Mouse (Mus musculus) embryonic facial prominence, embryonic 11.5 days (tissue): ENCODE results near the gene Zfp664. TPM values are rescaled to one million over a fixed set of nuclear protein-coding genes. Genes with fewer than 3 reads are reported as not detected.

Experiments
- ATAC-seq: fragments of 200-750 bp; cut with Nextera tagmentation; replicated peaks from 2 replicates; pipeline ENCODE4 v1.8.0; 2017; ENCODE audit warnings: low read depth; ENCODE audit not compliant: insufficient number of reproducible peaks, low FRiP score, low TSS enrichment
- DNase-seq: peaks from one replicate; pipeline ENCODE4 v3.0.0-alpha.2; 2015; ENCODE audit warnings: low spot score
- H3K27ac ChIP-seq: fragments of 300-500 bp; sonication (generic); replicated peaks from 2 replicates; pipeline ENCODE4 v1.5.1; 2014; ENCODE audit warnings: mild to moderate bottlenecking, low read depth, low read length, control low read depth
- H3K27me3 ChIP-seq: fragments of 300-500 bp; sonication (generic); 2 replicates; pipeline ENCODE4 v1.6.1; 2014; ENCODE audit warnings: mild to moderate bottlenecking, low read length, moderate library complexity, mixed read lengths; ENCODE audit not compliant: control insufficient read depth, insufficient read depth
- H3K36me3 ChIP-seq: fragments of 300-500 bp; sonication (generic); replicated peaks from 2 replicates; pipeline ENCODE4 v1.6.1; 2014; ENCODE audit warnings: low read depth, mild to moderate bottlenecking, low read length, moderate library complexity, mixed read lengths; ENCODE audit not compliant: control insufficient read depth, insufficient read depth
- H3K4me1 ChIP-seq: fragments of 300-500 bp; sonication (generic); 2 replicates; pipeline ENCODE4 v1.6.1; 2014; ENCODE audit warnings: low read length, mixed read lengths; ENCODE audit not compliant: control insufficient read depth, insufficient read depth
- H3K4me2 ChIP-seq: fragments of 300-500 bp; sonication (generic); 2 replicates; pipeline ENCODE4 v1.6.1; 2014; ENCODE audit warnings: low read depth, mild to moderate bottlenecking, control low read depth, low read length, moderate library complexity
- H3K4me3 ChIP-seq: fragments of 300-500 bp; sonication (generic); 2 replicates; pipeline ENCODE4 v1.5.1; 2014; ENCODE audit warnings: low read depth, low read length, control low read depth
- H3K9ac ChIP-seq: fragments of 300-500 bp; sonication (generic); replicated peaks from 2 replicates; pipeline ENCODE4 v1.6.1; 2014; ENCODE audit warnings: mild to moderate bottlenecking, control low read depth, low read length
- H3K9me3 ChIP-seq: fragments of 300-500 bp; sonication (generic); replicated peaks from 2 replicates; pipeline ENCODE4 v1.6.1; 2016; ENCODE audit warnings: mild to moderate bottlenecking, low read length, inconsistent platforms, mixed read lengths; ENCODE audit not compliant: control insufficient read depth
- WGBS: fragments of 180-500 bp; shearing (Covaris S2); extraction: QIAGEN DNeasy Blood & Tissue Kit; methylation state at CpG from one replicate; pipeline ENCODE4 v1.1.7; 2014; 5-methylcytosine and 5-hydroxymethylcytosine counted together
- polyA plus RNA-seq: library from polyadenylated mRNA; unstranded; fragments of >200 nt; fragmentation: Nextera tagmentation; extraction: Ambion mirVana; gene quantifications from 2 replicates; pipeline ENCODE4 v1.2.1, GENCODE M21; 2014

The Zfp664 gene
- polyA plus RNA-seq, 1 experiment from 2014 or later, result 126 TPM

DNA sequence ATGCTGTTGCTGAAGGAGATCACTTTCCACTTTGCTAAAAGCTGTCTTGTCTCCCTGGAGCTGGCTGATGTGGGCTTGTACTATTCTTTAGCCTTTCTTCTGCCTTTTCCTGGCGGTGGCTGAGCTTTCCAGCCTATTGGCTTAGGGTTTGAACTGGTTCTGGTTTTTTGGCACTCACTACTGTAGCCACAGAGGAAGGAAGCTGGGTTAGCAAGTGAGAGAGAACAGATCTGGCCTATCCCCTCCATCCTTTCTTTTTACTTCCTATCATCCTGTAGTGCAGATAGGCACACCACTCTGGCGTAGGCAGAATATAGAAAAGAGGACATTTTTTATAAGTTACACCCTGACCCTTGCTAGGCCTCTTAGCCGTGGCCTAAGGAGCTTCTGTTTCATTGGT is 10.6 kb downstream of the Zfp664 start:
- no peak overlapping the region for H3K27ac ChIP-seq
- no peak for DNase-seq
- H3K9ac ChIP-seq, result no peak overlapping the region
- no peaks in the 10 kb centered on the region for H3K9me3 ChIP-seq
- H3K36me3 ChIP-seq, result peaks cover 6% of the 10 kb centered on the region
- H3K4me2 ChIP-seq, result no peak overlapping the region
- H3K4me3 ChIP-seq, result no peak overlapping the region
- no peak for ATAC-seq
- H3K4me1 ChIP-seq, result no peaks in the 10 kb centered on the region
- WGBS, result 89% methylated on average over 3 of the region's 3 CpGs
- H3K27me3 ChIP-seq, result no peaks in the 10 kb centered on the region

DNA sequence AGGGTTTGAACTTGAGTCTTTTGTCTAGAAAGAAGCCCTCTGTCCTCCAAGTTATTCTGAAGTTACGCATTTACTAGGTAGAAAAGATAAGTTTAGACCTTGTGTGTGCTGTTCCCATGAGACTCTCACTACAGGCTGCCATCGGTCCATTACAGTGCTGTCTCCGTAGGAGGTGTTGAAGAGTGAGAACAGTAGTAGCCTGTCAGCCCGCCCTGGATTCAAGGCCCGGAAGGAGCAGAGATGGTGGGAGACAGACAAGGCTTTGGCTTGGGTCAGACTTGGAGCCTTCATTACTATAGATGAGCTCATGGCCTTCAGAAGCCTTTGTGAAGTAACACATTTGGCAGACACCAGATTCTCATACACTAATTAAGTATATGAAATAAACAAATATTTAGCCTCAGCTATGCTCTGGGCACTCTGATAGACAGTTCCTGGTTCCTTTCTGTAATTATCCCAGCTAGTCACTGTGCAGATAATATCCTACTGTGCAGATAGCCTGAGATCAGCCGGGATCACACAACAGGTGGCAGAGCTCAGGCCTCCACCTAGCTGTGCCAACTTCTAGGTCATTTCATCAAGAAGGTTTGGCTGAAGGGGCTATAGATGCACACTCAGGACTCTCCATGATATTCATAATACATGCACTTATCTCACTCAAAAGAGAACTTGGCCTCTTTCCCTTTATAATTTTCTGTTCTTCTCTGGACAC is 11.6 kb downstream of the Zfp664 start:
- ATAC-seq (no peak), DNase-seq (no peak)
- Histone ChIP-seq H3K4me2 (no peak overlapping the region), H3K27me3 (no peaks in the 10 kb centered on the region), H3K9ac (no peak overlapping the region), H3K4me1 (no peaks in the 10 kb centered on the region), H3K27ac (no peak overlapping the region), H3K4me3 (no peak overlapping the region), H3K36me3 (peaks cover 6% of the 10 kb centered on the region), H3K9me3 (no peaks in the 10 kb centered on the region)
- WGBS, result 92% methylated on average over 6 of the region's 6 CpGs

DNA sequence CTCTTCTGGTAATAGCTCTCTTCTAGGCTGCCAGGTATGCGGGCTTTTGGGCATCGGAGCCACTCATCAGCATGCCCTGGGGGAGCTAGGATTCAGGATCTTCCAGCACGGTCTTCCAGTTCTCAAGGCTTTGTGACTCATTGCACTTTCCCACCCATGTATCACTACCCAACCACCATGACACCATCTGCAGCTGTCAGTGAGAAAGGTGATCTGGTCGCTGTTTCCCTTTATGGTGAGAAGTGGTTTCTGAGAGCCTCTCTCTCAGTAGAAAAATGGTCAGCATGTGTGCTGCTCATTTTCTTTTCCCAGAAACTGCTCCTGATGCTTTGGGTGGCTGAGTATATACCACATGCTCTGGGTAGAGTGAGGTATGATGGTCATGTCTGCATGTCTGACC is 16.8 kb downstream of the Zfp664 start:
- 83% methylated on average over 4 of the region's 4 CpGs for WGBS
- H3K27me3 ChIP-seq, result no peaks in the 10 kb centered on the region
- H3K4me2 ChIP-seq, result no peak overlapping the region
- H3K4me1 ChIP-seq, result no peaks in the 10 kb centered on the region
- no peaks in the 10 kb centered on the region for H3K9me3 ChIP-seq
- no peak overlapping the region for H3K9ac ChIP-seq
- H3K27ac ChIP-seq, result no peak overlapping the region
- H3K4me3 ChIP-seq, result no peak overlapping the region
- peaks cover 6% of the 10 kb centered on the region for H3K36me3 ChIP-seq
- ATAC-seq (no peak), DNase-seq (no peak)

DNA sequence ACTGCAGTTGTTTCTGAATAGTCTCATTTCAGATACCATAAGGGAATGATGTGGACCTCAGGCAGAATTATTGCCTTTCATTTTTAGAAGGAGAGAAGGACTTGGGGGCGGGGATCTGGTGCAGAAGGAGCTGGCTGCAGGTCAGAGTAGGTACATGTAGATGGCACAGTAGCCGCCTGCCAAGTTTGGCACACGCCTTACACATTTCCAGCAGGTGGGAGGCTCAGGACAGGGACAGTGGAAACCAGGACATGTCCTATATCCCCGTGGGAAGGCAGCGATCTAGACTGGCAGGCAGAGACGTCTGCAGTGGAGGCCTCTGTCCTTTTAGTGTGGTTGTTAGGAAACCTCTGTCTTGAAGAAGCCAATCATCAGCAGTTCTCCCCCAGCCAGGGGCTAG is 17.3 kb downstream of the Zfp664 start:
- Histone ChIP-seq H3K27ac (no peak overlapping the region), H3K4me3 (no peak overlapping the region)
- WGBS, result 85% methylated on average over 6 of the region's 6 CpGs

DNA sequence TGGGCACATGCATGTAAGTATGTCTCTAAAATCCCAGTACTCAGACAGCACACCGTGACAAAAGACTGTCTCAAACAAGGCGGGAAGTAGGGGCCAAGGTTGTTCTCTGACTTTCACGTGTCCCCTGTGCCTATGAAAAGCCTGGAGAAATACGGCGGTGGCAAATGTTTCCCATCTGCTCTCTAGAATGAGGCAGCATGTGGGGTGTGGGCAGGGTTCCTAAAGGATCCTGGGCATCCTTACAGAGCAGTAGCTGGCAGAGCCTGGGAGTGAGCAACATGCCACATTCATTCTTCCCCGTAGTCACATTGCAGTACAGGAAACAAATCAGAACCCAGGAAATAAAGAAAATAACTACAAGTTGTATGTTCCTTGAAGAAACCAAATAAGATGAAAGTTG is 21.4 kb downstream of the Zfp664 start:
- no peak for ATAC-seq
- Histone ChIP-seq H3K27me3 (no peaks in the 10 kb centered on the region), H3K4me1 (no peaks in the 10 kb centered on the region), H3K9ac (no peak overlapping the region), H3K9me3 (no peaks in the 10 kb centered on the region), H3K4me3 (no peak overlapping the region), H3K4me2 (no peak overlapping the region), H3K27ac (no peak overlapping the region), H3K36me3 (peaks cover 11% of the 10 kb centered on the region)
- 91% methylated on average over 6 of the region's 6 CpGs for WGBS
- DNase-seq, result no peak

More for the DNA sequence above, 17.3 kb downstream of the Zfp664 start:
- H3K9ac ChIP-seq, result no peak overlapping the region
- ATAC-seq (no peak), DNase-seq (no peak)
- no peaks in the 10 kb centered on the region for H3K9me3 ChIP-seq
- peaks cover 3% of the 10 kb centered on the region for H3K36me3 ChIP-seq
- H3K4me1 ChIP-seq, result no peaks in the 10 kb centered on the region
- H3K27me3 ChIP-seq, result no peaks in the 10 kb centered on the region
- H3K4me2 ChIP-seq, result no peak overlapping the region

DNA sequence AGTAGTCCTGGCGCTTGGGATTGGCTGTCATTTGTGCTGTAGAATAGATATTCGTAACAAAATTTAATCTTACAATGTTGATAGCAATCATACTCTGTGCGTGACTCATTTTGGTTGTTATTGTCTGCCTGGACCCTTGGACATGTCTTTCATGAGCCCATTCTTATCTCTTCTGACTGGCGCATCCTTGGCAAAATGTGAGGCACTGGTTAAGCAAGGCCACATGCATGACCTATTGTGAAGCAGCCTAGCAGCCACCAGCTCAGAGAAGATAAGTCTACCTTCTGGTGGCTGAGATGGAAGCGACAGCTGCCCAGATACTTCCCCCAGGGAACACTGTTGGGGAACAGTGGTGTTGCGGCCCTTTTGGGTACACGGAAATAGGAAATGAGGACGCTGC is 26.2 kb downstream of the Zfp664 start:
- ATAC-seq, result no peak
- Histone ChIP-seq H3K27ac (no peak overlapping the region), H3K36me3 (peaks cover 13% of the 10 kb centered on the region), H3K9me3 (no peaks in the 10 kb centered on the region), H3K4me3 (no peak overlapping the region), H3K9ac (no peak overlapping the region), H3K4me2 (no peak overlapping the region), H3K4me1 (no peaks in the 10 kb centered on the region), H3K27me3 (no peaks in the 10 kb centered on the region)
- no peak for DNase-seq
- 95% methylated on average over 8 of the region's 8 CpGs for WGBS

DNA sequence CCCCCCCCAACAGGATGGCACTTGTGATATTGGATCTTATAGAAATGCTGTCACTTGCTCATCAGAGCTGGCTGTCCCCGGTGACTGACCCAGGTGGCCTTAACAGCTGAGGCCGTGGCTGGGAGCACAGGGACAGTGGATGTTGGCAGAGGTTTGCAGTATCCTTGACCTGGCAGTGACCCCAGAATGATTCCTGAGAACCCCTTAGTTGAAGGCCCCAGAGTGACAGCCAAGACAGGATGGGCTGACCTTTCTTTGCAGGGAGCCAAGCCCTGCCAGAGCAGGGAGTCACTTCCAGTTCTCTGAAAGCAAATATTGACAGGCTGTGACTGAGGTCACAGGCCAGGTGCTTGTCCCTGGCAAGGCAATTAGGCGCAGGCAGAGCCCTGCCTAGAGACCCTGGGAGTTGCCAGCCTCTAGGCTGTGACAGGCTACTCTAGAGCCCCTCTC is 29.5 kb downstream of the Zfp664 start:
- Histone ChIP-seq H3K9me3 (no peaks in the 10 kb centered on the region), H3K36me3 (peaks cover 11% of the 10 kb centered on the region), H3K4me2 (no peak overlapping the region), H3K4me3 (no peak overlapping the region), H3K27me3 (no peaks in the 10 kb centered on the region), H3K27ac (no peak overlapping the region), H3K4me1 (no peaks in the 10 kb centered on the region), H3K9ac (no peak overlapping the region)
- DNase-seq (no peak), ATAC-seq (peak; percentile 31)
- 46% methylated on average over 3 of the region's 3 CpGs for WGBS

DNA sequence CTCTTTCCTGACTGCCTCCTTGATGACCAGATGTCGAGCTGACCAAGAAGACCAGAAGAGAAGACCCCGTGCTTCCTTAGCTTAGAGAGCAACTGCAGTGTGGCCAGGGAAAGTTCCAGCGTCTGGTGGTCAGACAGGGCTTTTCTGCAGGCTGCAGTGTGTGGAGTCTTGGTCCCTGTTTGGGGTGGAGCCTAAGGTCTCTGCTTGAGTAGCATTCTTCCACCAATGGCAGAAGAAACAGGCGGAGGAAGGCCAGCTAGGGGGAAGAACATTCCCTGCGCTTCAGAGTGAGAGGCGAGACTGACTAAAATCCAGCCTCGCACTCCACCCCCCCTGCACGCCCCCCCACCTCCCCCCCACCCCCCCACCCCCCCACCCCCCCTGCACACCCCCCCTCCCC is 33.6 kb downstream of the Zfp664 start:
- H3K27me3 ChIP-seq, result no peaks in the 10 kb centered on the region
- H3K9ac ChIP-seq, result no peak overlapping the region
- H3K27ac ChIP-seq, result no peak overlapping the region
- no peaks in the 10 kb centered on the region for H3K9me3 ChIP-seq
- H3K4me2 ChIP-seq, result no peak overlapping the region
- H3K36me3 ChIP-seq, result no peaks in the 10 kb centered on the region
- DNase-seq (peak; percentile 31), ATAC-seq (no peak)
- H3K4me1 ChIP-seq, result no peaks in the 10 kb centered on the region
- 47% methylated on average over 7 of the region's 8 CpGs for WGBS
- H3K4me3 ChIP-seq, result no peak overlapping the region
